In the genomic region with DNA sequence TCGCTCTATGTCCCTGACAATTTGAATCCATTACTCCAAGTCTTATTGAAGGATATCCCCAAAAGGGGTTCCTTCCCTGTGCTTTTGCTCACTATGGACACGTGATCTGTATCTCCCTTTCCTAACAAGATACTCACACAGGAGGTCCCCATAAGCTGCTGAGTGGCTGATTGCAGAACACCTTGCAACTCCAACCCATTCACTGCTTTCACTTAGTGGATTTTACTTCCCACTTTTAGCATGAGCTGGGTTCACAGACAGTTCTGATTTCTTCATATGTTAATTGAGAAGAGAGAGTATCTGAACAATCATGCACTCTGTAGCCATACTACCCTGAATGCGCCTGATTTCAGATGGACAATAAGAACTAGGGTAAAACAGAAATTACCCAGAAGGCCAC, we compare ENCODE assay signal across 25 mouse cellular contexts.
"Had no signal": no experiment of that assay in that cellular context is flagged by ENCODE, and none has a peak within 500 bp of the region (broad histone marks: within the 10 kb centered on the region; RNA-seq: fewer than 3 reads in every experiment).

No protein-coding gene starts in this region.

- H3K4me3 ChIP-seq: gastrocnemius, adult 2 months; heart, adult 2 months; heart, embryonic 13.5 days; heart, embryonic 15.5 days; hindbrain, embryonic 13.5 days; hindbrain, embryonic 15.5 days; layer of hippocampus, adult 2 months; left cerebral cortex, adult 2 months; limb, embryonic 10.5 days; limb, embryonic 12.5 days; liver, embryonic 13.5 days had no signal

- H3K9ac ChIP-seq: heart, embryonic 13.5 days; heart, embryonic 15.5 days; hindbrain, embryonic 13.5 days; hindbrain, embryonic 15.5 days; limb, embryonic 12.5 days; liver, embryonic 13.5 days had no signal

- H3K36me3 ChIP-seq: heart, embryonic 13.5 days; heart, embryonic 15.5 days; hindbrain, embryonic 13.5 days; hindbrain, embryonic 15.5 days; limb, embryonic 10.5 days; limb, embryonic 12.5 days; liver, embryonic 13.5 days had no signal

- DNase-seq: gastrocnemius, adult 2 months; gastrocnemius, postnatal 10 days; gastrocnemius, postnatal 25 days; heart, adult 2 months; heart, postnatal 14 days; heart, postnatal 36 days; kidney, adult 11 months; kidney, adult 8-10 months; kidney, postnatal 10 days; kidney, postnatal 25 days; kidney, postnatal 4 days; liver; liver, embryonic 13.5 days had no signal

- ATAC-seq: hindbrain, postnatal 0 days; intestine, embryonic 16.5 days had no signal

- H3K4me2 ChIP-seq: heart, embryonic 11.5 days; heart, embryonic 13.5 days; heart, embryonic 15.5 days; hindbrain, embryonic 13.5 days; hindbrain, embryonic 15.5 days; limb, embryonic 12.5 days; liver, embryonic 11.5 days; liver, embryonic 13.5 days had no signal

- H3K9me3 ChIP-seq: heart, embryonic 13.5 days; heart, embryonic 15.5 days; hindbrain, embryonic 13.5 days; hindbrain, embryonic 15.5 days; limb, embryonic 10.5 days; limb, embryonic 12.5 days; liver, embryonic 13.5 days had no signal

- H3K4me1 ChIP-seq: heart, embryonic 13.5 days; heart, embryonic 15.5 days; hindbrain, embryonic 13.5 days; hindbrain, embryonic 15.5 days; limb, embryonic 10.5 days; limb, embryonic 12.5 days; liver, embryonic 13.5 days had no signal

- H3K27me3 ChIP-seq: heart, embryonic 13.5 days; heart, embryonic 15.5 days; hindbrain, embryonic 13.5 days; hindbrain, embryonic 15.5 days; limb, embryonic 12.5 days; liver, embryonic 13.5 days had no signal

- H3K27ac ChIP-seq: gastrocnemius, adult 2 months; heart, adult 2 months; heart, embryonic 13.5 days; heart, embryonic 15.5 days; hindbrain, embryonic 13.5 days; hindbrain, embryonic 15.5 days; hindbrain, postnatal 0 days; layer of hippocampus, adult 2 months; left cerebral cortex, adult 2 months; limb, embryonic 10.5 days; limb, embryonic 12.5 days; liver, embryonic 13.5 days had no signal
